Mouse (Mus musculus) c-Kit-negative CD71-positive TER-119-positive erythroid progenitor cells, embryonic 14.5 days (primary cell): ENCODE results near the gene Klhl31.

Experiments used
- DNase-seq: peaks from one replicate; pipeline ENCODE4 v3.0.0-alpha.2; 2013; ENCODE audit warnings: low read depth, low spot score

The Klhl31 gene

GRCm38 (mm10) chr9:77703476-77703875 lies 67.2 kb downstream of the Klhl31 start:
- no peak for DNase-seq

- DNase-seq, result no peak
Measured at GRCm38 (mm10) chr9:77704108-77704507, 67.8 kb downstream of the Klhl31 start.

- DNase-seq, result no peak
Measured at GRCm38 (mm10) chr9:77706515-77706914, 70.2 kb downstream of the Klhl31 start.

- no peak for DNase-seq
Measured at GRCm38 (mm10) chr9:77707433-77708139, 71.3 kb downstream of the Klhl31 start.

- DNase-seq, result no peak
Measured at GRCm38 (mm10) chr9:77708950-77709349, 72.7 kb downstream of the Klhl31 start.
